Mouse (Mus musculus) stomach, postnatal 0 days (tissue): ENCODE data around the gene Zfp697.

Experiments used
- CTCF ChIP-seq: IDR thresholded peaks from 2 replicates; pipeline ENCODE4 v1.5.1; 2016; ENCODE audit warnings: antibody characterized with exemption, low read depth, mild to moderate bottlenecking, moderate library complexity
- EP300 ChIP-seq: optimal IDR thresholded peaks from 2 replicates; pipeline ENCODE3; 2016; ENCODE audit warnings: antibody characterized with exemption

DNA sequence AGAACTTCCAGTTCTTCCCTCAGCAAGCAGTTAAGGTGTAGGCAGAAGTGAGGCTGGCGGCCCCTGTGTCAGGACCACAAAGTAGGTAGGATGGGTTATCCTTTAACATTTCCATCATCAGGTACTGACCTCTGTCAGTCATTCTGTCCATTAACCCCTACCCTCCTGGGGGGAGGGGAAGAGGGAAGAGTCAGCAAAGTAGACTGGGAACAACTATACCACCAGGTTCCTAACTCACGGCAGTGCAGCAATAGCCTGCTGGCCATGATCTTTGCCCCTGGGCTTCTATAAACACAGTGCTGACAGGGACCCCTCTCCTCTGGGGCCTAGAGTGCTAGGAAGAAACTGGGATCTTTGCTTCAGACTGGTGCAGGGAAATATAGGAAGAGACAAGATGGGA, 48.3 kb upstream of the Zfp697 start:
- no peak for TF ChIP-seq CTCF
- no peak for TF ChIP-seq EP300
